9 mouse cellular contexts compared by ENCODE assay signal in the genomic region with DNA sequence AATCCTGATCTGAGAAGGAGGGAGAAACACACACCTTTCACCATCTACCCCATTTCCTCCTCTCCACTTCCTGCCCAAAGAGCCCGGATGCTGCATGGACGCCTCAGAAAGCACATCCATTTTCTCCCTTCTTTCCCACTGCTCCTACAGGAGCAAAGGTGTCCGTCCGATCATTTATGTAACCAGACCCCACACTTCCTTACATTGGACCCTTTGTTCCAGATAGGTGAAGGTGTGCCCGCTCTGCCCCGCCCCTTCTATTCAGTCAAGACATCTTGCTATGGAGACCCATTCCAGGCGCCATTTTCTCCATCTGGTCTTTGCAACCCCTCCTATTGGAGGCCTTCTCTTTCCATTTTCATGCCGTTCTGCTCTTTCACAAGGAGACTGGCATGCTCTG. TPM values are rescaled to one million over a fixed set of nuclear protein-coding genes. Genes with fewer than 3 reads are reported as not detected.
A peak's percentile ranks its signal among the peaks of the same experiment; 100 is the strongest.
DNase-seq lines count a peak whose midpoint lies in the region; ATAC-seq lines count a peak whose summit lies in the region.
"Had no signal": no experiment of that assay in that cellular context is flagged by ENCODE, and none has a peak within 500 bp of the region (broad histone marks: within the 10 kb centered on the region; RNA-seq: fewer than 3 reads in every experiment).

No protein-coding gene starts in this region.

- H3K9ac ChIP-seq in heart, embryonic 12.5 days = peak overlapping the region; percentile 82
- peak overlapping the region; percentile 84 for H3K9ac ChIP-seq in hindbrain, embryonic 13.5 days
- peak overlapping the region; percentile 65 for H3K9ac ChIP-seq in midbrain, embryonic 15.5 days

- H3K27me3 ChIP-seq in heart, embryonic 12.5 days (replicated peaks) = peaks cover 13% of the 10 kb centered on the region
- peaks cover 35% of the 10 kb centered on the region for H3K27me3 ChIP-seq in hindbrain, embryonic 13.5 days
- peaks cover 20% of the 10 kb centered on the region for H3K27me3 ChIP-seq in midbrain, embryonic 15.5 days (replicated peaks)

- H3K4me1 ChIP-seq in heart, embryonic 12.5 days (replicated peaks) = peaks cover 37% of the 10 kb centered on the region
- H3K4me1 ChIP-seq in hindbrain, embryonic 13.5 days (replicated peaks) = peaks cover 69% of the 10 kb centered on the region
- H3K4me1 ChIP-seq in midbrain, embryonic 15.5 days = peaks cover 68% of the 10 kb centered on the region

- peak overlapping the region; percentile 72 for H3K4me2 ChIP-seq in heart, embryonic 12.5 days
- H3K4me2 ChIP-seq in hindbrain, embryonic 13.5 days = peak overlapping the region; percentile 63
- peak overlapping the region; percentile 58 for H3K4me2 ChIP-seq in midbrain, embryonic 15.5 days

- ATAC-seq in heart, embryonic 12.5 days (ENCODE audit: insufficient number of reproducible peaks, low FRiP score) = no peak
- no peak for ATAC-seq in hindbrain, embryonic 13.5 days (ENCODE audit: low FRiP score)
- peak; percentile 34; the same call in 1 of the 2 replicates for ATAC-seq in midbrain, embryonic 15.5 days (replicated peaks)

- peaks cover 3% of the 10 kb centered on the region; the same call in 1 of the 2 replicates for H3K36me3 ChIP-seq in heart, embryonic 12.5 days
- H3K36me3 ChIP-seq in hindbrain, embryonic 13.5 days = peaks cover 7% of the 10 kb centered on the region; the same call in 1 of the 2 replicates
- no peaks in the 10 kb centered on the region for H3K36me3 ChIP-seq in midbrain, embryonic 15.5 days (replicated peaks)

- peaks cover 49% of the 10 kb centered on the region for H3K9me3 ChIP-seq in heart, embryonic 12.5 days (replicated peaks)
- H3K9me3 ChIP-seq in hindbrain, embryonic 13.5 days = peaks cover 49% of the 10 kb centered on the region
- peaks cover 24% of the 10 kb centered on the region for H3K9me3 ChIP-seq in midbrain, embryonic 15.5 days

- peak overlapping the region; percentile 65 for H3K4me3 ChIP-seq in heart, embryonic 12.5 days
- H3K4me3 ChIP-seq in hindbrain, embryonic 13.5 days = peak overlapping the region; percentile 64
- peak overlapping the region; percentile 50 for H3K4me3 ChIP-seq in midbrain, embryonic 15.5 days

- intact Hi-C loops in heart, postnatal 14 days (cut with DNase I) = loop anchor here (10.0 kb wide), 2 partner anchors 180 to 220 kb away; partner anchors contain the start of genes Npepl1 and Stx16

- WGBS in heart, embryonic 12.5 days = 44% methylated on average over 8 of the region's 8 CpGs
- WGBS in hindbrain, embryonic 13.5 days = 45% methylated on average over 8 of the region's 8 CpGs
- WGBS in midbrain, embryonic 15.5 days = 54% methylated on average over 8 of the region's 8 CpGs

- H3K27ac ChIP-seq in heart, embryonic 12.5 days (ENCODE audit: poor library complexity, severe bottlenecking) = peak overlapping the region; percentile 80
- peak overlapping the region; percentile 90 for H3K27ac ChIP-seq in hindbrain, embryonic 13.5 days
- peak overlapping the region; percentile 77 for H3K27ac ChIP-seq in midbrain, embryonic 15.5 days

- DNase-seq in heart, postnatal 14 days = no peak
- peak; percentile 33 for DNase-seq in Muller cell, postnatal 12 days (ENCODE audit: inconsistent ontology term)
- DNase-seq in urinary bladder, postnatal 25 days (ENCODE audit: low spot score) = no peak
- DNase-seq in cerebellum, adult 8-10 months = no peak
- DNase-seq in B cell, adult 2 months = no peak
- DNase-seq: kidney, adult 8-10 months had no signal

RNA-seq across cellular contexts. Expression of gene Gnas, which starts 10.3 kb away (rescaled TPM):
- 1,446 and 1,448 TPM in 2 replicates for polyA plus RNA-seq in heart, embryonic 12.5 days (2016; fragmentation: Nextera tagmentation; extraction: Ambion mirVana)
- 1,000 to 10,000 TPM; 1,353 to 1,383 TPM for total RNA-seq in heart, postnatal 14 days (2021)
- polyA plus RNA-seq in hindbrain, embryonic 13.5 days (2015; fragmentation: Nextera tagmentation; extraction: Ambion mirVana) = 1,452 and 1,516 TPM in 2 replicates
- 1,362 and 1,368 TPM in 2 replicates for polyA plus RNA-seq in midbrain, embryonic 15.5 days (2015; fragmentation: Nextera tagmentation; extraction: Ambion mirVana)

RNA-seq across cellular contexts. Expression of gene Gm20721, which starts 52.1 kb away (rescaled TPM):
- polyA plus RNA-seq in heart, embryonic 12.5 days (2016; fragmentation: Nextera tagmentation; extraction: Ambion mirVana) = 8.9 and 9.8 TPM in 2 replicates
- 1 to 10 TPM; 1.7 to 1.8 TPM for total RNA-seq in heart, postnatal 14 days (2021)
- polyA plus RNA-seq in hindbrain, embryonic 13.5 days (2015; fragmentation: Nextera tagmentation; extraction: Ambion mirVana) = 13.1 and 13.9 TPM in 2 replicates
- polyA plus RNA-seq in midbrain, embryonic 15.5 days (2015; fragmentation: Nextera tagmentation; extraction: Ambion mirVana) = 8.2 and 16.1 TPM in 2 replicates
